Mouse (Mus musculus): ENCODE measurements around the gene Olfr170.
"Not testable (repeated sequence)": the region's sequence is repeated elsewhere in the genome, so short reads cannot be mapped to it uniquely, and the experiment has no call there.

The Olfr170 gene

DNA sequence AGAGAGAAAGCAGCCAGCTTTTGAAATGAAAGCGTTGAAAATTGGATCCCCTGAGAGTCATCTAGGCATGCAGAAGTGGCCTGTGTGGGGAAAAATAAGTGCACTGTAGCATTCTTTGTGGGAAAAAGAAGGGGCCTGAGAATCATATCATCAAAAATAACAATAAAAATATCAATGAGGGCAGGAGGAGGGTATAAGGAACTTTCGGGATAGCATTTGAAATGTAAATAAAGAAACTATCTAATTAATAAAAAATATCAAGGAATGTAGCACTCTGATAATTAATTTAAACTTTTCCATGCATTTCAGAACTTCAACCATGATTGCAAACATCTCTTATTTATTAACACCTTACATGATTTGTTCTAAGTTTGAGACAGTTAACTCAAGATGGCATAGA is at the start of gene Olfr170:
TSS of gene Olfr170 (minus strand) at position 101 of the 400 bp plus-strand sequence.
- not testable (repeated sequence) for DNase-seq (ENCODE audit: low read depth, low spot score)

DNA sequence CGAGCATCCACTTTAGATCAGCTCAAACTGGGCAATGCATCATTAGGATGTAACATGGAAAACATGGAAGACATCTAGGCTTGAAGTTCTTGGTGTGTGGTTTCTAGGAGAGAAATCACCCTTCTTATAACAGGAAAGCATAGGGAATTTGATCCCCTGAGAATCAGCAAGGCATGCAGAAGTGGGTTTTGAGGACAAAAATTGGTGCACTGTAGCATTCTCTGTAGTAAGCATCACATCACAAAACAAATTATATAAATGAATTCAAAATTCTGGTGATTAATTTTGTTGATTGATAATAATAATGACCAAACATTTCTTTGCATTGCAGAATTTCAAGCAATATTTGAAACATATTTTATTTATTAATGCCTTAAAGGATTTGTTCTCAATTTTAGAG is 18.1 kb upstream of the Olfr170 start, which contains the start of gene Olfr171:
TSS of gene Olfr171 (minus strand) at position 101 of the 400 bp plus-strand sequence.
- DNase-seq (ENCODE audit: low read depth, low spot score), result no peak

DNA sequence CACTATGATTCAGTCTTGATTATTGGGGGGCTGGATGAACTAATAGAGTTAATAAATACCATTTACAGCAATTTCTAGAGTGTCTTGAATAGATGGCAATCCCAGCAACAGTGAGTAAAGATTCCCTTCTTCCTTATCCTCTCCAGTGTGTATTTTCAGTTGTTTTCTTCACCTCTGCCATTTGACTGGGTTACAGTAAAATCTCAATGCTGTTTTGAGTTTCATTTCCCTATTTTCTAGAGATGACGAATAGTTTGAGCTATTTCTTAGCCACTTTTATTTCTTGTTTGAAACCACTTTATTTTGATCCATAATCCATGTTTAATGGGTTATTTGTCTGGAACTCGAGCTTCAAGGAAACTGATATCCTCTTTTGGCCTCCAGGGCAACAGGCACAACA is 8.5 kb downstream of the Olfr170 start:
- DNase-seq (ENCODE audit: low read depth, low spot score), result no peak

DNA sequence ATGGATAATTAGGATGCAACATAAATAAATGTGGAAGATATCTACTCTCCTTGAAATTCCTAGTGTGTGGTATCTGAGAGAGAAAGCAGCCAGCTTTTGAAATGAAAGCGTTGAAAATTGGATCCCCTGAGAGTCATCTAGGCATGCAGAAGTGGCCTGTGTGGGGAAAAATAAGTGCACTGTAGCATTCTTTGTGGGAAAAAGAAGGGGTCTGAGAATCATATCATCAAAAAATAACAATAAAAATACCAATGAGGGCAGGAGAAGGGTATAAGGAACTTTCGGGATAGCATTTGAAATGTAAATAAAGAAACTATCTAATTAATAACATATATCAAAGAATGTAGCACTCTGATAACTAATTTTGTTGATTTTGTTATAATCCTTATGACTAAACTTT is 40.0 kb downstream of the Olfr170 start, which contains the start of gene Olfr169:
TSS of gene Olfr169 (minus strand) at position 101 of the 400 bp plus-strand sequence.
- DNase-seq (ENCODE audit: low read depth, low spot score), result not testable (repeated sequence)

All from retina, adult 2 months (tissue).